Mouse (Mus musculus) hindbrain, embryonic 14.5 days (tissue): ENCODE measurements around the gene Tubgcp3. TPM values are rescaled to one million over a fixed set of nuclear protein-coding genes. Genes with fewer than 3 reads are reported as not detected.
A peak's percentile ranks its signal among the peaks of the same experiment; 100 is the strongest.

ENCODE experiments used
- ATAC-seq: fragments of 200-750 bp; cut with Nextera tagmentation; 2 replicates; pipeline ENCODE4 v1.8.0; 2017; ENCODE audit warnings: moderate number of reproducible peaks, mild to moderate bottlenecking, moderate TSS enrichment, moderate library complexity; ENCODE audit not compliant: low FRiP score
- DNase-seq: peaks from one replicate; pipeline ENCODE4 v3.0.0-alpha.2; 2015; ENCODE audit warnings: low spot score
- H3K27ac ChIP-seq: fragments of 300-500 bp; sonication (generic); 2 replicates; pipeline ENCODE4 v1.5.1; 2014; ENCODE audit warnings: mild to moderate bottlenecking, moderate library complexity
- H3K27me3 ChIP-seq: fragments of 300-500 bp; sonication (generic); 2 replicates; pipeline ENCODE4 v1.6.1; 2014; ENCODE audit warnings: mild to moderate bottlenecking, low read length, mixed read lengths; ENCODE audit not compliant: control insufficient read depth, insufficient read depth
- H3K36me3 ChIP-seq: fragments of 300-500 bp; sonication (generic); replicated peaks from 2 replicates; pipeline ENCODE4 v1.6.1; 2014; ENCODE audit not compliant: control insufficient read depth, insufficient read depth
- H3K4me1 ChIP-seq: fragments of 300-500 bp; sonication (generic); replicated peaks from 2 replicates; pipeline ENCODE4 v1.6.1; 2014; ENCODE audit warnings: antibody characterized with exemption, low read length, mixed read lengths; ENCODE audit not compliant: control insufficient read depth, insufficient read depth
- H3K4me2 ChIP-seq: fragments of 300-500 bp; sonication (generic); replicated peaks from 2 replicates; pipeline ENCODE4 v1.6.1; 2014; ENCODE audit warnings: mild to moderate bottlenecking, moderate library complexity
- H3K4me3 ChIP-seq: fragments of 300-500 bp; sonication (generic); replicated peaks from 2 replicates; pipeline ENCODE4 v1.5.1; 2014; ENCODE audit warnings: mild to moderate bottlenecking, low read length
- H3K9ac ChIP-seq: fragments of 300-500 bp; sonication (generic); 2 replicates; pipeline ENCODE4 v1.6.1; 2014
- H3K9me3 ChIP-seq: fragments of 300-500 bp; sonication (generic); 2 replicates; pipeline ENCODE4 v1.6.1; 2016; ENCODE audit warnings: low read length; ENCODE audit not compliant: control insufficient read depth
- WGBS: fragments of 180-500 bp; shearing (Covaris S2); extraction: QIAGEN DNeasy Blood & Tissue Kit; methylation state at CpG from one replicate; pipeline ENCODE4 v1.1.7; 2014; 5-methylcytosine and 5-hydroxymethylcytosine counted together
- microRNA-seq: library from miRNA; unstranded; fragments of <30 nt; microRNA quantifications from one replicate; pipeline ENCODE4, GENCODE M21; 2016
- polyA plus RNA-seq: library from polyadenylated mRNA; unstranded; fragments of >200 nt; fragmentation: Nextera tagmentation; extraction: Ambion mirVana; gene quantifications from 2 replicates; pipeline ENCODE4 v1.2.1, GENCODE M21; 2014

Tubgcp3 gene
- polyA plus RNA-seq, 1 experiment from 2014 or later = 39.6 TPM

DNA sequence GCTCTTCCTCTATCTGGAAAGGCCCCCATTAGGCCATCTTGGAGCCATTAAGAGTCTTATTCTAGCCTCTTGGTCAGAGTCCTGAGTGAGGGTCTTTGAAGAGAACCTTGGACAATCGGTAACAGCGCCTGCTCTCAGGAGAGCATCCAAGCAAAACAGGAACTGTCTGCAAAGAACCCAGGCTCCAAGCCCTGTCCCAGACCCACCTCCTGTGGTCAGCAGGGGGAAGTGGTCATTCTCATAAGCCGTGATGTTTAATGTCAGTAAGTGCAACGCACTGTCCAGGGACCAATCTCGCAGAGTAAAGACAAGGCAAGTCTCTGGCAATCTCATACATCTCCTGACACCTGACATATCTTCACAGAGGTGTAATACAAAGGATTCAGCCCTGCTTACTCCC, 96.0 kb downstream of the Tubgcp3 start:
- DNase-seq = no peak
- Histone ChIP-seq H3K9me3 (no peaks in the 10 kb centered on the region), H3K36me3 (no peaks in the 10 kb centered on the region), H3K27ac (no peak overlapping the region), H3K9ac (no peak overlapping the region), H3K4me1 (no peaks in the 10 kb centered on the region), H3K27me3 (peaks cover 4% of the 10 kb centered on the region; the same call in 1 of the 2 replicates), H3K4me3 (no peak overlapping the region), H3K4me2 (no peak overlapping the region)
- ATAC-seq = no peak
- WGBS = 71% methylated on average over 5 of the region's 5 CpGs

DNA sequence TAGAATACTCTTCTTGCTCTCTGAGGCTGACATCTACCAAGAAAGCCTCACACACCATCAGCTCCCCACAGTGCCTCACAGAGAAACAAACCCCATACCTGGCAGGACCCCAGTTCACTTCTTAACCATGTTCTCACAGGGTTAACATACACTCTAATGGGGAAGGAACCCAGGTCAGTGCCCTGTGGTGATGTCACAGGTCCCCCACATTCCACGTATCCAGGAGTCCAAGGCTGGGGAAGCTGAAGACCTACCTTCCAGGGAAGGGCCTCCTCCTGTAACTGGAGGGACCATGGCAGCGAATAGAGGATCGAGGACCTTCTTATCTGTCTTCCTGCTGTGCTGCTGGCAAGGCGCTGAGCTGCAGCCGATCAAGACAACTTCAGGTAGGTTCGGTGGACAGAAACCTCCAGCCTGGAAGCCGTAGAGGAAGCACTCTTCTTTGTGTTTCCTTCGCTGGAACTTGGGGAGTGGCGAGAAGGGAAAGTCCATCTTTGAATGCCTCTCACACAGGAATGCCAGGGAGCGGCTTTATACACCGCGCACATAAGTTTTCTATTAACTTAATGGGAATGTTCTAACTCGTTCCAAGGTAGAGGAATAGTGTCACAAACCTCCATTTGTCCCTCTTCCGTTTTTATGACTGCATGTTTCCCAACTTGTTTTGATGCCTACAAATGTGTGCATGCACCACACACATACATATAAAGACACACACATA, 99.1 kb downstream of the Tubgcp3 start, which contains the start of gene Spaca7:
Gene Spaca7, plus strand, starts transcription at position 216 of the 721 bp plus-strand sequence.
- no peaks in the 10 kb centered on the region for H3K36me3 ChIP-seq
- WGBS = 77% methylated on average over 14 of the region's 14 CpGs
- H3K9me3 ChIP-seq = no peaks in the 10 kb centered on the region
- no peak within 1 kb of the TSS for H3K9ac ChIP-seq
- ATAC-seq = no peak
- no peaks in the 10 kb centered on the region for H3K4me1 ChIP-seq
- no peak for DNase-seq
- no peak within 1 kb of the TSS for H3K4me2 ChIP-seq
- H3K4me3 ChIP-seq = no peak within 1 kb of the TSS
- H3K27ac ChIP-seq = no peak within 1 kb of the TSS
- H3K27me3 ChIP-seq = peaks cover 4% of the 10 kb centered on the region; the same call in 1 of the 2 replicates

DNA sequence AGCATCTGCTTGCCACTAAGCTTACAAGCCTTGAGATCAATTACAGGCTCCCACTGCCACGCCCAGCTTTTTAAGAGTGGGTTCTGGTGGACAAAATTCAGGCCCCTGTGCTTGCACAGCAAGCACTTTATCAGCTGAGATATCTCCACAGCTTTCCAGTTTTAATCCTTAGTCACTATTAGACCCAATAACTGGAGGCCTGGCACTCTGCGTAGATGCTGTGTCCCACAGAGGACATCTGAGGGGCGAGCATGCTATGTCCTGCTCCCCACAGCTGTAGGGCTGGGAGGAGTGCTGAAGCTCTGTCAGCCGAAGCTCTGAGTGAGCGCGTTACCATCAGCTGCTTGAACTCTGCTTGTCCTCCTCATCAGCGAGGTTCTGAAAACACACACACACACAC, 105.5 kb downstream of the Tubgcp3 start:
- no peaks in the 10 kb centered on the region for H3K4me1 ChIP-seq
- no peak for DNase-seq
- ATAC-seq = no peak
- peaks cover 24% of the 10 kb centered on the region; the same call in 1 of the 2 replicates for H3K27me3 ChIP-seq
- H3K27ac ChIP-seq = no peak overlapping the region
- H3K9ac ChIP-seq = no peak overlapping the region
- WGBS = 68% methylated on average over 7 of the region's 7 CpGs
- H3K4me3 ChIP-seq = no peak overlapping the region
- no peak overlapping the region for H3K4me2 ChIP-seq
- H3K9me3 ChIP-seq = no peaks in the 10 kb centered on the region
- no peaks in the 10 kb centered on the region for H3K36me3 ChIP-seq

DNA sequence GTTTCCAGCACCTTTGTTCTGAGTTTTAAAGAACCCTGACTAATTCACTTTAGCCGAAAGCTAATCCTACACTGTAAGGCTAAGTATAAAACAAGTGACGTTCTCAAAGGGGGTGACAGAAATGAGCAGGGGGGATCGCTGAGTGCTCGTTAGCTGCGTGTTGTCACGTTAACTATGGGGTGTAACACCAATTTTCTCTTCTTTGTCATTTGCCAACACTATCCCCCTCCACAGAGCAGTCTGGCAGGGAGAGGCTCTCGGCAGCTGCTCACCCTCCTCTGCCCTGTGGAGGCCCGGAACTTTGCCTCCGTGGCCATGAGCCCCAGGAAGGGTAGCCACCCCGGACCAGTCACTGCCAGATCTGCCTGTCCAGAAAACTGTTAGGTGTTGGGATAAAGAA, 106.6 kb downstream of the Tubgcp3 start:
- Histone ChIP-seq H3K36me3 (no peaks in the 10 kb centered on the region), H3K27ac (no peak overlapping the region), H3K4me2 (no peak overlapping the region), H3K4me1 (no peaks in the 10 kb centered on the region), H3K27me3 (peaks cover 28% of the 10 kb centered on the region; the same call in 1 of the 2 replicates), H3K9me3 (no peaks in the 10 kb centered on the region), H3K4me3 (no peak overlapping the region), H3K9ac (no peak overlapping the region)
- 60% methylated on average over 10 of the region's 10 CpGs for WGBS
- DNase-seq = no peak
- ATAC-seq = no peak

DNA sequence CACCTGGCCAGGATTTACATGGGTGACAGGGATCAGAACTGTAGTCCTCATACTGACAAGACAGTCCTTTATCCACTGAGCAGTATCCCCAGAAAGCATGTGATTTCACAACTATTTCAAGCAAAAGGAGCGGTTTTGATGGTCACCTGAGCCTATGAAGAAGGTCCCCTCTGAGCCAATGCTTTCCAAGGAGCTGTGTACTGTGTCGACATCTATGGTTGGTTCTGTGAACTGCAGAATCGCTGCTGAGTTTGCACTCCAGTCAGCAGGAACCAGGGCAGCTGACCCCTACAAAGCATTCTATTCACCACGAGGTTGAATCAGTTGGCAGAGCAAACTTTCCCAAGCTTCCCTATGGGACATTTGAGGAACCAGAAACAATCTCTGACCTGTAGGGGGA, 107.7 kb downstream of the Tubgcp3 start:
- WGBS = 5% methylated on average over 4 of the region's 4 CpGs
- DNase-seq (peak; percentile 85), ATAC-seq (peak; percentile 55; the same call in 1 of the 2 replicates)
- no peak overlapping the region for H3K4me3 ChIP-seq
- no peak overlapping the region for H3K4me2 ChIP-seq
- H3K27me3 ChIP-seq = peaks cover 28% of the 10 kb centered on the region
- no peak overlapping the region for H3K27ac ChIP-seq
- no peak overlapping the region for H3K9ac ChIP-seq
- no peaks in the 10 kb centered on the region for H3K9me3 ChIP-seq
- H3K36me3 ChIP-seq = no peaks in the 10 kb centered on the region
- H3K4me1 ChIP-seq = no peaks in the 10 kb centered on the region

Small RNA genes within 50 kb of the gene (microRNA-seq; reads per million reads assigned to microRNA genes)
- gene Gm26483 = not detected

Other genes starting within 250 kb of the Tubgcp3 start
- gene Spaca7, start 99.2 kb downstream of the Tubgcp3 start, polyA plus RNA-seq = not detected in 2 replicates
- gene Atp11a, start 84.8 kb upstream of the Tubgcp3 start, polyA plus RNA-seq = 14.8 and 15.4 TPM in 2 replicates
- gene Mcf2l, start 201.6 kb upstream of the Tubgcp3 start, polyA plus RNA-seq = 158 and 173 TPM in 2 replicates